Mouse (Mus musculus): Measurements from ENCODE around the gene Tacc2. TPM values are rescaled to one million over a fixed set of nuclear protein-coding genes. Genes with fewer than 3 reads are reported as not detected.

Gene Tacc2
- polyA plus RNA-seq, 1 experiment, result not detected

DNA sequence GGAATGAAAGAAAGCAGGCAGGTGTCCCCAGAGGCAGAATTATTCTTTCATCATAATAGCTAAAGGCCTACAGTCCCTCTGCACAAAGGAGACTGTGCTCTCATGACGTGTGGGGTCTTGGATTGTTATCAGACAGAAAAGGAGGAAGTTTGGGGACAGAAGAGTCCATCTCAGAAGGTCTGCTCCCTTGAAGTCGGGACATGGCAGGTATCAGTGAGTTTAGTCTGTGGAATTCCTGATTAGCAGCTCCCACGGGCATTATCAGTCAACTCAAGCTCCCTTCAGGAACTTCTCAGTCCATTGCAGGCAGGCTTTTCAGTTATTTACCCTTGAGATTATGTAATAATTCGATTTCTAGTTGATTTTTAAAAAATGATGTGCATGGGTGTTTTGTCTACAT lies 13.4 kb upstream of the Tacc2 start:
- TF ChIP-seq POLR2A (IDR thresholded peaks at IDR 0.05; ENCODE audit: insufficient read depth, low read depth, low read length) (no peak), CTCF (IDR thresholded peaks at IDR 0.05; ENCODE audit: insufficient read depth, low read depth, low read length) (no peak)
- WGBS, result 70% methylated on average over 4 of the region's 4 CpGs
- Histone ChIP-seq H3K27ac (ENCODE audit: insufficient read depth, low read depth, low read length) (no peak overlapping the region), H3K4me3 (ENCODE audit: insufficient read depth, low read depth, low read length) (no peak overlapping the region), H3K4me1 (ENCODE audit: control insufficient read depth, insufficient read depth, low read length) (peaks cover 2% of the 10 kb centered on the region; the same call in 1 of the 2 replicates)

DNA sequence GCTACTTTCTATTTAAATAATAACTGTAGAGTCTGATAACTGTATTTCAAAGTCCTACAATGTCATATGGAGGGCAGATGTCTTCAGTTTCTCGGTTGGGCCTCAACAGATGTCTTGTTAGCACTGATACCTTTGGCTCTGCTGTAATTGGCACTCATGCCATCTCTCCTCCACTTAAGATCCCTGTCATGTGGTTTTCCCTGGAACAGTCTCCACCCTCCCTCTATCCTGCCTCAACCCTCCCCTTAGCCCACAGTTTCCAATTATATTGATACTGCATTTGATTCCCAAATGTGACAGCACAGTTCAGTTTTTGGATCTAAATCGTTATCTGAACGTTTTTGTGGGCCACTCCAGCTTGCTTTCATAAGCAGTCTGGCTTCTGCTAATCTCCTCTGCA lies 12.6 kb upstream of the Tacc2 start:
- TF ChIP-seq POLR2A (IDR thresholded peaks at IDR 0.05; ENCODE audit: insufficient read depth, low read depth, low read length) (no peak), CTCF (IDR thresholded peaks at IDR 0.05; ENCODE audit: insufficient read depth, low read depth, low read length) (no peak)

DNA sequence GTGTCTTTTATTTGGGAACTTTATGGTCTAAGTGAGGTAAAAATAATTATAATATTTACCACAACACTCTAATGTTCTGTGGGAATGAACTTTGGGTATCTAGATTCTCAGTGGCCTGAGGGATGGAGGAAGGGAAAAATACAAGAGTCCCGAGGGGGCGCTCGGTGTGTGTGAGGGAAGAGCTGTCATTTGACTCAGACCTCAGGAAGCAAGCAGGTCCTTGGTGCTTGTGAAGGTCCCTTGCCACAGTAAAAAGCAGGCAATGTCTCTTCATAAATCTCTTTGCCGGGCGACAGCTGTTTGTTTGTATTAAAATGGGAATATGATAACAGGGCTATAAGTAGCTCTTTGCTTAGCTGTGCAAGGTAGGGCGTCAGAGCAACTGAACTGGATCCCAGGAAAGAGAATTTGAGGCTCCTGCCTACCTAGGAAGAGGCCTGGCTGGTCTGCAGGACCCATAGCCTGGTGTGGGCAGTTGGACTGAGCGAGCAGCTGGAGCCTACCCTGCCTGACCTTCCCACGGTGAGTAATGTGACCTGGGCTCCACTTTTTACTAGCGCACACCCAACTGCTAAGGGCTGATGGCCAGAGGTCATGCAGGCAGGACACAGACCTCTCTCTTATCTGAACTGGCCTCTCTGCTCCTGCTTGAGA lies 8.3 kb upstream of the Tacc2 start:
- 96% methylated on average over 9 of the region's 9 CpGs for WGBS
- H3K4me3 ChIP-seq (ENCODE audit: insufficient read depth, low read depth, low read length), result no peak overlapping the region
- TF ChIP-seq POLR2A (IDR thresholded peaks at IDR 0.05; ENCODE audit: insufficient read depth, low read depth, low read length) (no peak), CTCF (IDR thresholded peaks at IDR 0.05; ENCODE audit: insufficient read depth, low read depth, low read length) (no peak)
- H3K4me1 ChIP-seq (ENCODE audit: control insufficient read depth, insufficient read depth, low read length), result no peaks in the 10 kb centered on the region
- H3K27ac ChIP-seq (ENCODE audit: insufficient read depth, low read depth, low read length), result no peak overlapping the region

More for the DNA sequence above, 12.6 kb upstream of the Tacc2 start:
- 69% methylated on average over 3 of the region's 3 CpGs for WGBS
- Histone ChIP-seq H3K4me1 (ENCODE audit: control insufficient read depth, insufficient read depth, low read length) (peaks cover 2% of the 10 kb centered on the region; the same call in 1 of the 2 replicates), H3K27ac (ENCODE audit: insufficient read depth, low read depth, low read length) (no peak overlapping the region), H3K4me3 (ENCODE audit: insufficient read depth, low read depth, low read length) (no peak overlapping the region)

DNA sequence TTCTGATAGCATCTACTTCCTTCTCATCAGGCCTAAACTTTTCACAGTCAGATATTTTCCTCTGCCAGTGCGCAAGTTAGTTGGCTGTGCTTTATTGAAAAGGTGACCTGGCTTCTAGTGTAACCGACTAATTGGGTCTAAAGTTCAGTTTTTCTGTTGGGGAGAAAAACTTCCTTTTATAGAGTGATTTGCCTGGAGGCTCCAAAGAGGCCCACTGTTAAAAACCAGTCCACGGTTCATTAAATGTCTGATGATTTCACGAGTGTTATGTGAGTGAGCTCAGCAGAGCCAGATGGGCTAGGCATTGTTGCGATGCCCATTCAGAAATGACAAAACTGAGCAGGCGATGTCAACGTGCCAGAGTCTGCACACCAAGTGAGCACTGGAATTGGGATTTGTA lies 6.8 kb upstream of the Tacc2 start:
- Histone ChIP-seq H3K4me1 (ENCODE audit: control insufficient read depth, insufficient read depth, low read length) (no peaks in the 10 kb centered on the region), H3K27ac (ENCODE audit: insufficient read depth, low read depth, low read length) (no peak overlapping the region), H3K4me3 (ENCODE audit: insufficient read depth, low read depth, low read length) (no peak overlapping the region)
- TF ChIP-seq CTCF (IDR thresholded peaks at IDR 0.05; ENCODE audit: insufficient read depth, low read depth, low read length) (no peak), POLR2A (IDR thresholded peaks at IDR 0.05; ENCODE audit: insufficient read depth, low read depth, low read length) (no peak)
- whole genome bisulfite sequencing, result 67% methylated on average over 7 of the region's 7 CpGs

DNA sequence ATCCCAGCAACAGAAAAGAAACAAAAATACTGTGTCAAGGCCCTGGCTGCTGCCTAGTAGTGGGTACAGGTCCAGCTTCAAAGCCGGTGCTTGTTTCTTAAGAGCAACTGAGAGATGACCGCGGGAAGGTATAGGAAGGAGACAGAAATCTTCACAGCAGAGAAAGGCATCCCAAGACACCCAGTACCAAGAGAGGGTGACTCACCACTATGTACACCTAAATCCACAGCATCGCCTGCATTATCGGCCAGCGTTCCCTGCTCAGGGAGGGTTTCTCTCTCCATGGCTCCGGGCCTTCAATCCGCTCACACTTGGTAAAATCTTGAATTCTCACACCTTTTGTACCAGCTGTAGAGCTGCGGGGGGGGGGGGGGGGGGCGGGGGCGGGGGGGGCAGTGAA lies 4.4 kb upstream of the Tacc2 start, which contains the start of gene Nsmce4a:
TSS of gene Nsmce4a (minus strand) at position 298 of the 400 bp plus-strand sequence.
- H3K27ac ChIP-seq (ENCODE audit: insufficient read depth, low read depth, low read length), result no peak within 1 kb of the TSS
- TF ChIP-seq CTCF (IDR thresholded peaks at IDR 0.05; ENCODE audit: insufficient read depth, low read depth, low read length) (no peak), POLR2A (IDR thresholded peaks at IDR 0.05; ENCODE audit: insufficient read depth, low read depth, low read length) (no peak)
- no peaks in the 10 kb centered on the region for H3K4me1 ChIP-seq (ENCODE audit: control insufficient read depth, insufficient read depth, low read length)
- WGBS, result 58% methylated on average over 11 of the region's 11 CpGs
- H3K4me3 ChIP-seq (ENCODE audit: insufficient read depth, low read depth, low read length), result no peak within 1 kb of the TSS

DNA sequence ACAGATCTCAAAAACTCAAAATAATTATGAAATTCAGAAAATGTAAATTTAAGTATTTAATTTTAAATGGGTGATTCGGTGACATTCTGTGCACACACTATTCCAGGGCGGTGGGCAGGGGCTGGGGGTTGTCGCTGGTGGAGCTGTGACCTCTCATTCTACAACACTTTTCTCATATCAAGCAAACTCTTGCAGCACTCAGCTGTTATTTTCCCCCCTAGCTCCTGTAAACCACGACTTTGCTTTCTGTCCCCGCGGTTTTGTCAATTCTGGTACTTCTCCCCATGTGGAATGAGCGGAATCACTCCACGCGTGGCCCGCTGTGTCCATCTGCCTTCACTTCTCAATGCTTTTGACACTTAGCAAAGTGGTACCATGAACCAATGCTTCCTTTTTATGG lies 3.5 kb upstream of the Tacc2 start:
- no peak overlapping the region for H3K27ac ChIP-seq (ENCODE audit: insufficient read depth, low read depth, low read length)
- no peak overlapping the region for H3K4me3 ChIP-seq (ENCODE audit: insufficient read depth, low read depth, low read length)
- TF ChIP-seq POLR2A (IDR thresholded peaks at IDR 0.05; ENCODE audit: insufficient read depth, low read depth, low read length) (no peak), CTCF (IDR thresholded peaks at IDR 0.05; ENCODE audit: insufficient read depth, low read depth, low read length) (no peak)
- H3K4me1 ChIP-seq (ENCODE audit: control insufficient read depth, insufficient read depth, low read length), result no peaks in the 10 kb centered on the region
- WGBS, result 93% methylated on average over 10 of the region's 10 CpGs

DNA sequence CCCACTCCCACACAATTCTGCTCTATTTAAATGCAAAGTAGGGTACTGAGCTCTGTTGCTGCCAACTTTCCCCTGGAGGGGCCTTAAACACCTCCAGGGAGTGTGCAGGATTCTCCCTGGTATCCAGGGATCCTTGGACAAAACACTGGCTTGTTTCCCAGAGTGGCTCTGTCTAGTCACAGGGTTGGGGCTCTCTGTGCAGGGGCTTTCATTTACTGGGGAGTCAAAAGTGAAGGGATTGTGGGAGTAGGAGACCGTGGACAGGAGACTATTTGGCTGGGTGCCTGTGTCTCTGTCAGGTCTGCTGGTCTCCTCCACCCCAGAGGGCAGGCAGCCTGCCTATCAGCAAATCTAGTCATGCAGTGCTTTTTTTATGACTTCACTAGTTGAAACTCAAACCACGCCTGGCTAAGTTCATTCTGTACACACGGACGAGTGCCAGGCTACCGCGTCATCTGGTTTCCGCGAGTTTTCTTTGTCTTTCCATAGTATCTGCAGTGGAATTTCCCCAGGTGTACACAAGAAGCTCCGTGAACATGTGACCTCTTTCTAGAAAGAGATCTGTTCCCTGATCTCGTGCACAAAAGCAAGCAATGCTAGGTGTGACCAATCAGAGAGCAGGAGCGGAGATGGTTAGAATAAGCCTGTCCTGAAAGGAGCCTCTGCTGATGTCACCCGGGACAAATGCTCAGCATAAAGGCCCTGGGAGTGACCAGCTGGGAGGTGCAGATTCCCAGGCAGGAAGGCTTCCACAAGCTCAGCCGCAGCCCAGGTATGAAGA lies 2.8 kb upstream of the Tacc2 start:
- Histone ChIP-seq H3K27ac (ENCODE audit: insufficient read depth, low read depth, low read length) (no peak overlapping the region), H3K4me1 (ENCODE audit: control insufficient read depth, insufficient read depth, low read length) (no peaks in the 10 kb centered on the region), H3K4me3 (ENCODE audit: insufficient read depth, low read depth, low read length) (no peak overlapping the region)
- TF ChIP-seq POLR2A (IDR thresholded peaks at IDR 0.05; ENCODE audit: insufficient read depth, low read depth, low read length) (no peak), CTCF (IDR thresholded peaks at IDR 0.05; ENCODE audit: insufficient read depth, low read depth, low read length) (no peak)
- 38% methylated on average over 13 of the region's 13 CpGs for WGBS

DNA sequence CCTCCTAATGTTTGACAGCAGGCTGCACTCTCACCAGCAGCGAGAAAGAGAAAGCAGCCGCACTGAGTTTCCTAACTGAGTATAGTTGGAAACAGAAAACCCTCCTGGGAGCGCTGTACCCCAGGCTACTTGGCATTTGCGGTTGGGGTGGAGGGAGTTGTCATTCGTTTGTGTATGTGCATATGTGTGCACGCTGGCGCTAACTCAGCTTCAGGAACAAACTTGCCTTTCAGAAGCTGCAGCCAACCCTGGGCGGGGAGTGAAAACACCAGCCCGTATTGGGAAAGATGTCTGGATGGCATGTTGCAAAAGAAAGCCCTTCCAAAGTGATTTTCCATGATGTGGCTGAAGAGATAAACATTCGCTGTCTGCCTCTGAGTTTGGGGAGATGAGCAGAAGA lies 257 bp upstream of the Tacc2 start:
- H3K27ac ChIP-seq (ENCODE audit: insufficient read depth, low read depth, low read length), result no peak overlapping the region
- no peak overlapping the region for H3K4me3 ChIP-seq (ENCODE audit: insufficient read depth, low read depth, low read length)
- H3K4me1 ChIP-seq (ENCODE audit: control insufficient read depth, insufficient read depth, low read length), result no peaks in the 10 kb centered on the region
- no peak for TF ChIP-seq CTCF (IDR thresholded peaks at IDR 0.05; ENCODE audit: insufficient read depth, low read depth, low read length)
- TF ChIP-seq POLR2A (IDR thresholded peaks at IDR 0.05; ENCODE audit: insufficient read depth, low read depth, low read length), result no peak
- 24% methylated on average over 10 of the region's 10 CpGs for WGBS

DNA sequence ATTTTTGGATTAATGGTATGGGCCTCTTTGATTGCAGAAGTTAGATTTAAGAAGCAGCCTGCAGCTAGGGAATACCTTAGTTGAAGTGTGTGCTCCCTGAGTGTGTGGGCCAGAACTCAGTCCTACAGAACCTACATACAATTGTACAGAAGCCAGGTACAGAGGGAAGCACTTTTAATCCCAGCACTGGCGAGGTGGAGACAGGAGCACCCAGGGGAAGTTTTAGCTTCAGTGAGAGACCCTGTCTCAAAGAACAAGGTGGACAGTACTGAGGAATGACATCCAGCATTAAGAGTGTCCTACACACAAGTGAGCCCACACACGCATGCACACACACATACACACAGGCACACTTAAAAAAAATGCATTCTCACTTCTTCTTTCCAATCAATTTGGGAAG lies 828 bp downstream of the Tacc2 start:
- Histone ChIP-seq H3K4me1 (ENCODE audit: control insufficient read depth, insufficient read depth, low read length) (no peaks in the 10 kb centered on the region), H3K27ac (ENCODE audit: insufficient read depth, low read depth, low read length) (no peak overlapping the region), H3K4me3 (ENCODE audit: insufficient read depth, low read depth, low read length) (no peak overlapping the region)
- WGBS, result 99% methylated on average over 2 of the region's 2 CpGs
- TF ChIP-seq POLR2A (IDR thresholded peaks at IDR 0.05; ENCODE audit: insufficient read depth, low read depth, low read length) (no peak), CTCF (IDR thresholded peaks at IDR 0.05; ENCODE audit: insufficient read depth, low read depth, low read length) (no peak)
